Mouse (Mus musculus) G1E (cell line): ENCODE data around the gene Tlk2.

Experiments used
- CTCF ChIP-seq: IDR thresholded peaks from 2 replicates; pipeline ENCODE4 v1.5.1; 2012; ENCODE audit warnings: low read depth, low read length, inconsistent platforms, mixed read lengths
- TAL1 ChIP-seq: conservative IDR thresholded peaks from 2 replicates; pipeline ENCODE4 v1.6.1; 2012; ENCODE audit warnings: low read depth, low read length, inconsistent platforms, mixed read lengths

- TF ChIP-seq CTCF (no peak), TAL1 (no peak)
Observed at GRCm38 (mm10) chr11:105323530-105323929, 144.9 kb downstream of the Tlk2 start.
